Mouse (Mus musculus) inflammation-experienced regulatory T-cells, adult 6 months (primary cell): ENCODE data around the gene Iqcj. TPM values are rescaled to one million over a fixed set of nuclear protein-coding genes. Genes with fewer than 3 reads are reported as not detected.

Experiments used
- ATAC-seq: one replicate; pipeline ENCODE4 v1.8.0; 2017
- polyA plus RNA-seq, 3 experiments: library from polyadenylated mRNA; unstranded; fragments of 100-300 nt; shearing (Covaris generic); gene quantifications; one replicate each; pipeline ENCODE4 v1.2.1; 2017

Gene Iqcj
- not detected for polyA plus RNA-seq

- no peak for ATAC-seq
These were observed at the start of gene Iqcj, which contains the start of gene Iqschfp for GRCm38 (mm10) chr3:67892026-67892705. Gene Iqcj, plus strand, starts transcription at chr3:67892220. Gene Iqschfp, plus strand, starts transcription at chr3:67892232.

- ATAC-seq, result no peak
These were observed 39.6 kb upstream of the Iqcj start for GRCm38 (mm10) chr3:67852397-67852796.

- no peak for ATAC-seq
These were observed 30.5 kb upstream of the Iqcj start for GRCm38 (mm10) chr3:67861524-67861923.

GRCm38 (mm10) chr3:67867420-67868065, 24.5 kb upstream of the Iqcj start:
- no peak for ATAC-seq

- ATAC-seq, result no peak
These were observed 22.6 kb upstream of the Iqcj start for GRCm38 (mm10) chr3:67869424-67869823.

GRCm38 (mm10) chr3:67877253-67877652, 14.8 kb upstream of the Iqcj start:
- ATAC-seq, result no peak

GRCm38 (mm10) chr3:67884335-67884734, 7.7 kb upstream of the Iqcj start:
- no peak for ATAC-seq

GRCm38 (mm10) chr3:67886176-67886575, 5.8 kb upstream of the Iqcj start:
- no peak for ATAC-seq

GRCm38 (mm10) chr3:67887251-67887650, 4.8 kb upstream of the Iqcj start:
- ATAC-seq, result no peak

- no peak for ATAC-seq
These were observed 748 bp downstream of the Iqcj start for GRCm38 (mm10) chr3:67892768-67893167.

GRCm38 (mm10) chr3:67902517-67902916, 10.5 kb downstream of the Iqcj start:
- ATAC-seq, result no peak

GRCm38 (mm10) chr3:67908586-67908985, 16.6 kb downstream of the Iqcj start:
- no peak for ATAC-seq

- no peak for ATAC-seq
These were observed 26.1 kb downstream of the Iqcj start for GRCm38 (mm10) chr3:67918098-67918497.

GRCm38 (mm10) chr3:67918634-67919259, 26.7 kb downstream of the Iqcj start:
- ATAC-seq, result no peak

GRCm38 (mm10) chr3:67923095-67923494, 31.1 kb downstream of the Iqcj start:
- ATAC-seq, result no peak

- ATAC-seq, result no peak
These were observed 33.4 kb downstream of the Iqcj start for GRCm38 (mm10) chr3:67925453-67925852.

GRCm38 (mm10) chr3:67930424-67931133, 38.6 kb downstream of the Iqcj start:
- ATAC-seq, result no peak

GRCm38 (mm10) chr3:67931181-67931580, 39.2 kb downstream of the Iqcj start:
- ATAC-seq, result no peak

- no peak for ATAC-seq
These were observed 39.9 kb downstream of the Iqcj start for GRCm38 (mm10) chr3:67931914-67932313.

- ATAC-seq, result no peak
These were observed 43.8 kb downstream of the Iqcj start for GRCm38 (mm10) chr3:67935829-67936228.

- no peak for ATAC-seq
These were observed 55.0 kb downstream of the Iqcj start for GRCm38 (mm10) chr3:67947000-67947399.

GRCm38 (mm10) chr3:67952517-67952940, 60.5 kb downstream of the Iqcj start:
- ATAC-seq, result no peak

GRCm38 (mm10) chr3:67954459-67955065, 62.5 kb downstream of the Iqcj start:
- no peak for ATAC-seq
